Mouse (Mus musculus) adrenal gland, postnatal 25 days (tissue): ENCODE results near the gene Nemp1. TPM values are rescaled to one million over a fixed set of nuclear protein-coding genes. Genes with fewer than 3 reads are reported as not detected.

Experiments used
- DNase-seq: peaks from one replicate; pipeline ENCODE4 v3.0.0; 2021; ENCODE audit warnings: mixed read lengths
- total RNA-seq: library from RNA; stranded (reverse); gene quantifications from 2 replicates; pipeline ENCODE4 v1.2.3, GENCODE M21; 2021

Nemp1 gene
- total RNA-seq, 1 experiment from 2014 or later: 13.7 TPM

DNA sequence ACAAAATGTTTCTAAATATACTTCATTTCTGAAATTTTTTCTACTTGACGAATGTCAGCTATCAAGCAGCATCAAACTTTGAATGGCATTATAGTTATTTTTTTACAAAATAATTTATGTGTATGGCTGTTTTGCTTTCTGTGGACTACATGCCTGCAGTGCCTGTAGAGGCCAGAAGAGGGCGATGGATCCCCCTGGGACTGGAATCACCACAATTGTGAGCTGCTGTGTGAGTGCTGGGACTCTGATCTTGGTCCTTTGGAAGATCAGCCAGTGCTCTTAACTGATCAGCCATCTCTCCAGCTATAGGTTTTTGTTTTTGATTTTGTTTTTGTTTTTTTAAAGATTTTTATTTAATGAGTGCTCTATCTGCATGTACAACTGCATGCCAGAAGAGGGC, 4.6 kb downstream of the Nemp1 start:
- no peak for DNase-seq

GRCm38 (mm10) chr10:127674046-127674655, 7.5 kb downstream of the Nemp1 start:
- no peak for DNase-seq

DNA sequence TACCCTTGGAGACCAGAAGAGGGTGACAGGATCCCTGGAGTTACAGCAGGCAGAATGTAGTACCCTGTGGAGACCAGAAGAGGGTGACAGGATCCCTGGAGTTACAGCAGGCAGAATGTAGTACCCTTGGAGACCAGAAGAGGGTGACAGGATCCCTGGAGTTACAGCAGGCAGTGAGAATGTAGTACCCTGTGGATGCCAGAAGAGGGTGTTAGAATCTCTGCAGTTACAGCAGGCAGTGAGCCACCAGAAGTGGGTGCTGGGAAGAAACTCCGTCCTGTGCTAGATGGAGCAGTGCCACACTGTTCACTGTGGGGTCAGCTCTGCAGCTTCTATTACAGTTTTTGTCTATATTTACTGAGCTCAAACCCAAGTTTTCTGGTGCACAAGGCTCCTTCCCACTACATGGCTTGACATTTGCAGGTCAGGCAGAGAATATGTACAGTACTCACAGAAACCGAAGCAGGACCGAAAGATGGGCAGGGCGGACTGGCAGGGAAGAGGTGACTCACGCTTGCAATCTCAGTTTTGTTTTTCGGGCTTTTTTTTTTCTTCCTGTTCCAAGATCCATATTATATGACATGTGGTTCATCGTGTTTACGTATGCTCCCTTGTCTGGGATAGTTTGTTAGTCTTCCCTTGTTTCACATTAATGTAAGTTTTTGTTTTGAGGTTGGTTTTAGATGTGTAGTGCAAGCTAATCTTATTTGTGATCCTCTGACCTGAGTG, 8.3 kb downstream of the Nemp1 start:
- DNase-seq: peak; percentile 58

GRCm38 (mm10) chr10:127675859-127676398, 9.2 kb downstream of the Nemp1 start:
- no peak for DNase-seq

- DNase-seq: peak; percentile 93
These were observed 10.2 kb downstream of the Nemp1 start for GRCm38 (mm10) chr10:127676691-127677548.

DNA sequence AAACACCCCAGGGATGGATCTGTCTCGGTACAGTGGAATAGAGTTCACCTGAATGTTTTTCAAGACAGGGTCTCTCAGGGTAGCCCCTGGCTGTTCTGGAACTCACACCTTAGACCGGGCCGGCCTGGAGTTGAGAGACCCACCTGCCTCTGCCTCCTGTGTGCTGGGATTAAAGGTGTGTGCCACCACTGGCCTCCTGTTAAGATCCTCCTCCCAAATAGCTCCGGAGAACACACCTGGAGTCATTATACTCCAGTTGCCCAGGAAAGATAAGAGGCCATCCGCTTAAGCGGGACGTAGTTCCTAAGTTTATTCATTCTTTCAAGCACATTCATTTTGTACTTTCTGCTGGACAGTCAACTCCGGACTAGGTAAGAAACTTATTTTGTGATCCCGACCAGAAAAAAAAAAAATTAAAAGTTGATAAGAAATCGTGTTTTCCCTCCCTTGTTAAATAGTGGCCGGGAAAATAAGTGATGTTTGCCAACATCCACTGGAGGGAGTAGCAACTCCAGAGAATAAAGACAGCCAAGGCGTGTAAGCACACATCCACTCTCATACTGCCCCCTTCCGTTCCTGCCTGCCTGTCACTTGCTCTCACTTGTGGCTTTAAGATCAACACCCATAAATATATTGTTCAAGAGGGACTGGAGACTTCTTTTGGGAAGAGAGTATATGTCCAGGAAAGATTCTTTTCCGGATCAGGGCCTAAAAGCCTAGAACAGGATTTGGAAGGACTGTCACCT, 11.1 kb downstream of the Nemp1 start:
- peak; percentile 49 for DNase-seq

GRCm38 (mm10) chr10:127679208-127679607, 12.5 kb downstream of the Nemp1 start:
- no peak for DNase-seq

- no peak for DNase-seq
These were observed 13.2 kb downstream of the Nemp1 start for GRCm38 (mm10) chr10:127679881-127680280.

GRCm38 (mm10) chr10:127682886-127683285, 16.2 kb downstream of the Nemp1 start:
- DNase-seq: no peak

DNA sequence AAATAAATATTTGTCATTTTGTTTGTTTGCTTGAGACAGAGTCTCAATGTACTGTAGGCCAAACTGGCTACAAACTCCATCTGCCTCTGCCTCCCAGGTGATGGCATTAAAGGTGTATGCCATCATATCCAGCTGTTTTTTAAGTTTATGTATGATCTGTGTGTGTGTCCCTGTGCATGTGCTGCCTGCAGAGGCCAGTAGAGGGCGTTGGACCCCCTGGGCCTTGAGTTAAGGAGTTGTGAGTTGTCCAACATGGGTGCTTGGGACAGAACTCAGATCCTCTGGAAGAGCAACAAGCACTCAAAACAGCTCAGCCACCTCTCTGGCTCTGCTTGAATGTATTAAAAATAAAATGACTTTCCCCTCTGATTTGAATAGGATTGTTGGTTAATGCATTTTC, 24.4 kb downstream of the Nemp1 start:
- no peak for DNase-seq

- no peak for DNase-seq
These were observed 27.9 kb downstream of the Nemp1 start for GRCm38 (mm10) chr10:127694636-127695035.

DNA sequence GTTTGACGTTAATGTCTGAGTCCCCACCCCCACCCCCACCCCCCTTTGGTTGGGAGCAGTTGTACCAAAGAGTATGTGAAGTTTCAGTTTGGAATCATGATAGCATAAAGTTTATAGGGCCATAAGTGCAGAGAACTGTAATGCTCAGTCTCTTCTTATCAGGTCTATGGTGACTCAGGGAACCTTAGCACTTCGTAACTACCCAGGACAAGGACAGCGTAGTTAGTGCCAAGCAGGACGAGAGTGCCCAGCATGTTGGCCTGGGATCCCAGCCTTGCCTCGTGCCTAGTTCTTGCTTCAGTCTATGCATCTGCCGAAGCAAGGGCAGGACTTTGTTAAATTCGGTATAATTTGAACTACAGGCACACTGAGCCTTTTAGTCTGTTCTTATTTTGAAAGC, 29.1 kb downstream of the Nemp1 start:
- DNase-seq: peak; percentile 48

GRCm38 (mm10) chr10:127698966-127699365, 32.3 kb downstream of the Nemp1 start:
- DNase-seq: peak; percentile 64

DNA sequence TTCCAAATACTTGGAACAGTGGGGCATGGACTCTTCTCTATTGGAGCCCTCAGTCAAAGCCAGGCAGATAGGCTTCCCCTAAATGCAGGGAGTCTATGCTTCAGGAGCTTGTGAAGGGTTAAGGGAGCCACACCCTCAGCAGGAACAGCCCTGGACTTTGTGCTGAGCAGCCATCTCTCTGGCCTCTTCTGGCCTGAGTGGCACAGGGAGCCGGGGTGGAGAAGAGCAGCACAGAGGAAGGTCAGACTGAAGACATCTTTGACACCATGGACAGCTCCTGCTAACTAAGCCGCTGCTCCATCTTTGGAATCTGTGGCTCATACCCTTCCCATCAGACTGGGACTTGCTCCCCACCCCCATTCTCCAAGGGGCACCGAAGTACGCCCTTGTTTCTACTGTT, 36.6 kb downstream of the Nemp1 start:
- no peak for DNase-seq

GRCm38 (mm10) chr10:127704293-127704692, 37.6 kb downstream of the Nemp1 start:
- no peak for DNase-seq

DNA sequence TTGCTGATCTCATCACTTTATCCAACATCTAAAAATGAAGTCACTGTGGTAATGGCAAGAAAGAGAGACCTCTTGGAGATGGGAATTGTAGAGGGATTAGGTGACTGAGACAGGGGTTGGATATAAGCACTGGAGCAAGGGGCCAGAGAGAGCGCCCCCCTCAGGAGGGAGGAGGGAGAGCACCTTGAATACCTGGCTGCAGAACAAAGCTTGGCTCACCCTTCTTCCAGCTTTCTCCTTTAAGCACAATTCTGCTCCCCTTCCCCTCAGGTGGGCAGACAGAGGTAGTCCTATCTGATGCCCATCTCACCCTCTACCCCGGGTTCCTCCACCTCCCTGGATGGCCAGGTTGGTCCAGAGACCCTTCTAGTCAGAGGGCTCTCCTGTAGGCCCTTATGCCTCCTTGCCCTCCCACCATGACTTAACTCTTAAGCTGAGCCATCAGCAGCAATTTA, 38.1 kb downstream of the Nemp1 start, which contains the start of gene Myo1a:
TSS of gene Myo1a (plus strand) at position 405 of the 455 bp plus-strand sequence.
- no peak for DNase-seq

DNA sequence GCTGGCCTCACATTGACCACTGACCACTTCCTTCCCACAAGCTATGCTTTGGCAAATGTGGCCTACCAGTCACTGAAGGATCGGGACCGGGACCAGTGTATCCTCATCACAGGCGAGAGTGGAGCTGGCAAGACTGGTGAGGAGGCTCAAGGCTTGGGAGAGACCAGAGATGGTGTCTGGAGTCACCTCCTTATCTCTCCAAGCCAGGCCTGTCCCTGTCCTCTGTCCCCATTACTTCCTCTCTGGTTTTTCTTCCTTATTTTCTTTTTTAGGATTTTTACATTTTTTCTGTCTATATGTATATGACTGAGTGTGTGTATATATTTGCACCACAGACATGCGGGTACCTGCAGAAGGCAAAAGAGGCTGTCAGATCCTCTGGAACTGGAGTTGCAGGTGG, 39.1 kb downstream of the Nemp1 start:
- DNase-seq: no peak

GRCm38 (mm10) chr10:127707721-127708120, 41.0 kb downstream of the Nemp1 start:
- DNase-seq: peak; percentile 86

DNA sequence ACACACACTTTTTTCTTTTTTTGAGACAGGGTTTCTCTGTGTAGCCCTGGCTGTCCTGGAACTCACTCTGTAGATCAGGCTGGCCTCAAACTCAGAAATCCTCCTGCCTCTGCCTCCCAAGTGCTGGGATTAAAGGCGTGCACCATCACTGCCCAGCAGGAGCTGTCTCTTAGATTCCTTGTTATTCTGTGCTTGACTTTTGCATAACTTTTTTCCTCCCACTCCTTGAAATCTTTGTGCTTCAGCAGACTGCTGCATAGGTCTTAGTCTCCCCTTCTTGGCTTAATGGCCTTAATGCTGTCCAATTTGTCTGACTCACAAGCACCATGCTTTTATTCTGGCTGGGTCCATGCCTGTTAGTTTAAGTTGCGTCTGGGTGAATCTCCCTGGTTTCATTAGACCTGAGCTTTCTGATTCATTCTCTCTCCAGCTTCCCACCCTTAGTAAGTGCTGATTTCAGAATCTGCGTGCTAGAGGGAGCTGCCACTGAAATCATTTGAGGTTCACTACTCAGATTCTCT, 42.2 kb downstream of the Nemp1 start:
- no peak for DNase-seq

DNA sequence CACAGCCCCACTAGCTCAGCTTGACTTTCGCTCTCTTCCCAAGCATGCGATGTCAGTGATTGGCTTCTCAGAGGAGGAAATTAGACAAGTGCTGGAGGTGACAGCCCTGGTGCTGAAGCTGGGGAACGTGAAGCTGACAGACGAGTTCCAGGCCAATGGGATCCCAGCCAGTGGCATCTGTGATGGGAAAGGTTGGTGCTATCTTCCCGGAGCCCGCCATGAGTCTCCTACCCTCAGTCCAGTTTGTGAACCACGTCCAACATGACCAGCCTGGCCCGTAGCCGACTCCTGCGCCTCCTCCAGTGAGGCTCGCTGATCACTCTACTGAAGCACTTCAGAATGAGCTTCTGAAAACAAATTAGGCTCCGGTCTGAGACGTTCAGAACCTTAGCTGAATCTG, 43.6 kb downstream of the Nemp1 start:
- DNase-seq: no peak

GRCm38 (mm10) chr10:127712736-127713135, 46.0 kb downstream of the Nemp1 start:
- no peak for DNase-seq
